ENCODE assay signal across 11 mouse cellular contexts in genomic region chr16:88823736-88824135, GRCm38 (mm10). TPM values are rescaled to one million over a fixed set of nuclear protein-coding genes. Genes with fewer than 3 reads are reported as not detected.
A peak's percentile ranks its signal among the peaks of the same experiment; 100 is the strongest.
DNase-seq lines count a peak whose midpoint lies in the region; ATAC-seq lines count a peak whose summit lies in the region.
"Had no signal": no experiment of that assay in that cellular context is flagged by ENCODE, and none has a peak within 500 bp of the region (broad histone marks: within the 10 kb centered on the region; RNA-seq: fewer than 3 reads in every experiment).

No protein-coding gene starts in this region.

- H3K27ac ChIP-seq in kidney, embryonic 16.5 days (ENCODE audit: low read length): no peak overlapping the region
- H3K27ac ChIP-seq: embryonic facial prominence, embryonic 12.5 days had no signal

- peak; percentile 19 for DNase-seq in CD4-positive, CD25-positive, alpha-beta regulatory T cell, adult 2 months (ENCODE audit: low read depth, low spot score)
- no peak for DNase-seq in kidney, adult 11 months
- DNase-seq in thymus, postnatal 14 days: peak; percentile 10
- no peak for DNase-seq in thymus, adult 18-20 months
- DNase-seq in spleen, postnatal 36 days (ENCODE audit: low spot score in 2 of 2): no peak
- no peak for DNase-seq in frontal cortex, postnatal 10 days (ENCODE audit: low spot score in 2 of 2)

- no peaks in the 10 kb centered on the region for H3K36me3 ChIP-seq in kidney, embryonic 16.5 days (ENCODE audit: insufficient read depth, low read length)
- H3K36me3 ChIP-seq: embryonic facial prominence, embryonic 12.5 days had no signal

- H3K4me2 ChIP-seq in kidney, embryonic 16.5 days (replicated peaks; ENCODE audit: low read depth, low read length): no peak overlapping the region
- H3K4me2 ChIP-seq: embryonic facial prominence, embryonic 12.5 days had no signal

- 74% methylated on average over 3 of the region's 3 CpGs for WGBS in kidney, embryonic 16.5 days

- ATAC-seq in CD4-positive, CD25-positive, alpha-beta regulatory T cell, adult 4 months: no peak
- peak; percentile 42; the same call in 1 of the 2 replicates for ATAC-seq in kidney, embryonic 16.5 days (ENCODE audit: low FRiP score, low TSS enrichment)

- H3K4me3 ChIP-seq in kidney, embryonic 16.5 days (ENCODE audit: low read length): no peak overlapping the region
- H3K4me3 ChIP-seq: embryonic facial prominence, embryonic 12.5 days; megakaryocyte, embryonic 14.5 days had no signal

- no peak overlapping the region for H3K9ac ChIP-seq in kidney, embryonic 16.5 days (replicated peaks; ENCODE audit: low read length)
- H3K9ac ChIP-seq: embryonic facial prominence, embryonic 12.5 days had no signal

- no peaks in the 10 kb centered on the region for H3K9me3 ChIP-seq in kidney, embryonic 16.5 days (ENCODE audit: low read length)
- H3K9me3 ChIP-seq: embryonic facial prominence, embryonic 12.5 days had no signal

- H3K27me3 ChIP-seq in kidney, embryonic 16.5 days (ENCODE audit: insufficient read depth, low read length): no peaks in the 10 kb centered on the region
- H3K27me3 ChIP-seq: embryonic facial prominence, embryonic 12.5 days; megakaryocyte, embryonic 14.5 days had no signal

- H3K4me1 ChIP-seq in kidney, embryonic 16.5 days (ENCODE audit: insufficient read depth, low read length): no peaks in the 10 kb centered on the region
- H3K4me1 ChIP-seq: embryonic facial prominence, embryonic 12.5 days; megakaryocyte, embryonic 14.5 days had no signal

RNA-seq across cellular contexts. Expression of gene Krtap14, which starts 2.2 kb away (rescaled TPM):
- not detected for polyA plus RNA-seq in CD4-positive, CD25-positive, alpha-beta regulatory T cell, adult 4 months (2017; shearing (Covaris generic))
- polyA plus RNA-seq in kidney, embryonic 16.5 days (2015; fragmentation: Nextera tagmentation; extraction: Ambion mirVana): not detected in 2 replicates
- polyA plus RNA-seq: embryonic facial prominence, embryonic 12.5 days; heart, embryonic 16.5 days had no signal

RNA-seq across cellular contexts. Expression of gene Krtap15, which starts 3.7 kb away (rescaled TPM):
- not detected for polyA plus RNA-seq in CD4-positive, CD25-positive, alpha-beta regulatory T cell, adult 4 months (2017; shearing (Covaris generic))
- not detected in 2 replicates for polyA plus RNA-seq in kidney, embryonic 16.5 days (2015; fragmentation: Nextera tagmentation; extraction: Ambion mirVana)
- polyA plus RNA-seq: embryonic facial prominence, embryonic 12.5 days; heart, embryonic 16.5 days had no signal

RNA-seq across cellular contexts. Expression of gene Gm20741, which starts 11.7 kb away (rescaled TPM):
- polyA plus RNA-seq in CD4-positive, CD25-positive, alpha-beta regulatory T cell, adult 4 months (2017; shearing (Covaris generic)): not detected
- polyA plus RNA-seq in kidney, embryonic 16.5 days (2015; fragmentation: Nextera tagmentation; extraction: Ambion mirVana): not detected in 2 replicates
- polyA plus RNA-seq: embryonic facial prominence, embryonic 12.5 days; heart, embryonic 16.5 days had no signal

RNA-seq across cellular contexts. Expression of gene Krtap19-1, which starts 45.5 kb away (rescaled TPM):
- polyA plus RNA-seq in CD4-positive, CD25-positive, alpha-beta regulatory T cell, adult 4 months (2017; shearing (Covaris generic)): not detected
- polyA plus RNA-seq in kidney, embryonic 16.5 days (2015; fragmentation: Nextera tagmentation; extraction: Ambion mirVana): not detected in 2 replicates
- polyA plus RNA-seq: embryonic facial prominence, embryonic 12.5 days; heart, embryonic 16.5 days had no signal

RNA-seq across cellular contexts. Expression of gene Gm5965, which starts 46.0 kb away (rescaled TPM):
- not detected for polyA plus RNA-seq in CD4-positive, CD25-positive, alpha-beta regulatory T cell, adult 4 months (2017; shearing (Covaris generic))
- 0.31 TPM in 1 of 2 replicates, not detected in the other for polyA plus RNA-seq in kidney, embryonic 16.5 days (2015; fragmentation: Nextera tagmentation; extraction: Ambion mirVana)
- polyA plus RNA-seq: embryonic facial prominence, embryonic 12.5 days; heart, embryonic 16.5 days had no signal

Comparison
In these comparisons a context has a peak if more than half of its experiments do, and no peak if none do; other contexts are left out.
1. DNase-seq: peak in CD4-positive, CD25-positive, alpha-beta regulatory T cell, adult 2 months (single experiment) and thymus, postnatal 14 days (single experiment); none in kidney, adult 11 months (single experiment), thymus, adult 18-20 months (0 of 2), spleen, postnatal 36 days (0 of 2) and frontal cortex, postnatal 10 days (0 of 2).